Mouse (Mus musculus): ENCODE data around the gene Olfr1166. TPM values are rescaled to one million over a fixed set of nuclear protein-coding genes. Genes with fewer than 3 reads are reported as not detected.
"Not testable (repeated sequence)": the region's sequence is repeated elsewhere in the genome, so short reads cannot be mapped to it uniquely, and the experiment has no call there.

Gene Olfr1166
- not detected in 2 replicates for total RNA-seq (2021)
- long read RNA-seq = 0 reads

- DNase-seq = no peak
Observed at GRCm38 (mm10) chr2:88128172-88128571, at the start of gene Olfr1166. Gene Olfr1166 (minus strand): TSS chr2:88128272.

DNA sequence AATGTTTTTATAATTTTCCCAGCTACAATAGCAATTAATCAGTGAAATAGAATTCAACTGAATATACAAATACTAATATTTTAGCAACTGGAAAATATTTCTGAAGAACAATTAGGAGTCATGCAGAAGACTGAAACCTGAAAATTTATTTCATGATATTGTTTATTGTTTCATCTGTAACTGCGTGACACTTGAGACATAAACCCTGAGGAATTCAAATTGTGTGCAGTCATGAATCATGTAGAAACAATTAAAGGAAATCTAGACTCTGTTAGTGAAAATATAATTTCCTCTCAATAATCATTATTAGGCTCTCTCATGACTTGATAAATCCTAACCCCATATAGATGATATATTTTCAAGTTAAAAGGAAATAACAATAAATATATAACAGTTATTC is 27.0 kb upstream of the Olfr1166 start, which contains the start of gene Olfr1167:
TSS of gene Olfr1167 (minus strand) at position 101 of the 400 bp plus-strand sequence.
- DNase-seq = not testable (repeated sequence)

DNA sequence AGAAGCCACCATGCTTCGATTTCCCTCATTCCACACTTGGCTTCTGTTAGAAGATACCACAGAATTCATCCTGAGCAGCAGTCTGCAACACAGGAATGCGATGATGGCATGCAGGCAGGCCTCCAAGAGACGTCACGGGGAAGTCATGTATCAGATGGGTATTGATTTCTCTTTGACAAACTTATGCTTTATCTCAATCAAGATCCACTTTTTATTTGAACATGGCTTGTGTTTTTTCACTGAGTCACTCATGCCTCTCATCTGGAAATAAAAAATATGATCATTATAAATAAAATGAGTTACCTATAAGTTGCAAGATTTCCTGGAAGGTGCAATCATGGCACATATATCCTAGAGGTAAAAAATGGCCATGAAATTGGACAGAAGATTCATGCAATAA is 34.2 kb downstream of the Olfr1166 start, which contains the start of gene Olfr1164:
TSS of gene Olfr1164 (minus strand) at position 101 of the 400 bp plus-strand sequence.
- DNase-seq = no peak

Other genes starting within 250 kb of the Olfr1166 start
- gene Olfr1153, start 233.3 kb downstream of the Olfr1166 start, total RNA-seq (2021) = not detected in 2 replicates
- gene Olfr1154, start 223.1 kb downstream of the Olfr1166 start, total RNA-seq (2021) = not detected in 2 replicates
- not detected in 2 replicates for gene Olfr1155, start 183.1 kb downstream of the Olfr1166 start, total RNA-seq (2021)
- not detected in 2 replicates for gene Olfr1156, start 175.2 kb downstream of the Olfr1166 start, total RNA-seq (2021)
- not detected in 2 replicates for gene Olfr1157, start 160.0 kb downstream of the Olfr1166 start, total RNA-seq (2021)
- gene Olfr74, start 153.6 kb downstream of the Olfr1166 start, total RNA-seq (2021) = not detected in 2 replicates
- not detected in 2 replicates for gene Olfr1158, start 138.2 kb downstream of the Olfr1166 start, total RNA-seq (2021)
- gene Olfr1160, start 120.0 kb downstream of the Olfr1166 start, total RNA-seq (2021) = not detected in 2 replicates
- not detected in 2 replicates for gene Olfr1161, start 105.5 kb downstream of the Olfr1166 start, total RNA-seq (2021)
- not detected in 2 replicates for gene Olfr73, start 90.6 kb downstream of the Olfr1166 start, total RNA-seq (2021)
- not detected in 2 replicates for gene Olfr1162, start 77.1 kb downstream of the Olfr1166 start, total RNA-seq (2021)
- gene Olfr1163, start 56.4 kb downstream of the Olfr1166 start, total RNA-seq (2021) = not detected in 2 replicates
- not detected in 2 replicates for gene Olfr1164, start 34.3 kb downstream of the Olfr1166 start, total RNA-seq (2021)
- not detected in 2 replicates for gene Olfr1167, start 26.9 kb upstream of the Olfr1166 start, total RNA-seq (2021)
- gene Olfr1168, start 53.6 kb upstream of the Olfr1166 start, total RNA-seq (2021) = not detected in 2 replicates
- gene Olfr1170, start 100.1 kb upstream of the Olfr1166 start, total RNA-seq (2021) = not detected in 2 replicates
- not detected in 2 replicates for gene Olfr1173, start 151.6 kb upstream of the Olfr1166 start, total RNA-seq (2021)
- gene Olfr1174-ps, start 186.9 kb upstream of the Olfr1166 start, total RNA-seq (2021) = not detected in 2 replicates
- gene Olfr1175-ps, start 198.9 kb upstream of the Olfr1166 start, total RNA-seq (2021) = not detected in 2 replicates
- gene Olfr1176, start 208.4 kb upstream of the Olfr1166 start, total RNA-seq (2021) = not detected in 2 replicates
- gene Olfr1177-ps, start 218.2 kb upstream of the Olfr1166 start, total RNA-seq (2021) = not detected in 2 replicates

Data from adrenal gland, postnatal 25 days (tissue).